Mouse (Mus musculus): Measurements from ENCODE around the gene Rnf135. TPM values are rescaled to one million over a fixed set of nuclear protein-coding genes. Genes with fewer than 3 reads are reported as not detected.
"Not testable (repeated sequence)": the region's sequence is repeated elsewhere in the genome, so short reads cannot be mapped to it uniquely, and the experiment has no call there.

Rnf135 gene
- polyA plus RNA-seq, 1 experiment = 2.1 TPM

DNA sequence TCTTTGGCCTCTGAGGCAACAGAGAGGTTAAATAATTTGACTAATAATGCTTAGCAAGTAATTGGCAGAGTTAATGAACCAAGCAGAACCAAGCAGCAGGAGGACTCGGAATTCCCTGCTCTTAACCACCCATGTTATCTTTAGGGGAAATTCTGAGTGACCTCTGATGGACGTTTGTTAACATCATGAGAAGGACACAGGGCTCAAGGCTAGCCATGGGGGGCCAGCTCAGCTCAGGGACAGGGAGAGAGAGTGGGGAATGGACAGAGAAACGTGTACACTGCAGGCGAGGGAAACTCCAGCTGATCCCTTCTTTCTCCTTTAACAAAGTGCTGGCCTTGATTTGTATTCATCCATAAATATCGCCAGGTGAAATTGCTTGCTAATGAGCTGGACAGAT is 21.3 kb downstream of the Rnf135 start:
- TF ChIP-seq POLR2A (IDR thresholded peaks at IDR 0.05; ENCODE audit: borderline replicate concordance, extremely low read depth, insufficient read depth, insufficient read length, poor library complexity, severe bottlenecking) (no peak), CTCF (IDR thresholded peaks at IDR 0.05; ENCODE audit: borderline replicate concordance, extremely low read depth, insufficient read depth, insufficient read length) (no peak)
- no peak for DNase-seq (ENCODE audit: low read depth)

GRCm38 (mm10) chr11:80208465-80208859 is 24.8 kb downstream of the Rnf135 start:
- TF ChIP-seq CTCF (IDR thresholded peaks at IDR 0.05; ENCODE audit: borderline replicate concordance, extremely low read depth, insufficient read depth, insufficient read length) = no peak
- no peak for TF ChIP-seq POLR2A (IDR thresholded peaks at IDR 0.05; ENCODE audit: borderline replicate concordance, extremely low read depth, insufficient read depth, insufficient read length, poor library complexity, severe bottlenecking)
- no peak for DNase-seq (ENCODE audit: low read depth)

DNA sequence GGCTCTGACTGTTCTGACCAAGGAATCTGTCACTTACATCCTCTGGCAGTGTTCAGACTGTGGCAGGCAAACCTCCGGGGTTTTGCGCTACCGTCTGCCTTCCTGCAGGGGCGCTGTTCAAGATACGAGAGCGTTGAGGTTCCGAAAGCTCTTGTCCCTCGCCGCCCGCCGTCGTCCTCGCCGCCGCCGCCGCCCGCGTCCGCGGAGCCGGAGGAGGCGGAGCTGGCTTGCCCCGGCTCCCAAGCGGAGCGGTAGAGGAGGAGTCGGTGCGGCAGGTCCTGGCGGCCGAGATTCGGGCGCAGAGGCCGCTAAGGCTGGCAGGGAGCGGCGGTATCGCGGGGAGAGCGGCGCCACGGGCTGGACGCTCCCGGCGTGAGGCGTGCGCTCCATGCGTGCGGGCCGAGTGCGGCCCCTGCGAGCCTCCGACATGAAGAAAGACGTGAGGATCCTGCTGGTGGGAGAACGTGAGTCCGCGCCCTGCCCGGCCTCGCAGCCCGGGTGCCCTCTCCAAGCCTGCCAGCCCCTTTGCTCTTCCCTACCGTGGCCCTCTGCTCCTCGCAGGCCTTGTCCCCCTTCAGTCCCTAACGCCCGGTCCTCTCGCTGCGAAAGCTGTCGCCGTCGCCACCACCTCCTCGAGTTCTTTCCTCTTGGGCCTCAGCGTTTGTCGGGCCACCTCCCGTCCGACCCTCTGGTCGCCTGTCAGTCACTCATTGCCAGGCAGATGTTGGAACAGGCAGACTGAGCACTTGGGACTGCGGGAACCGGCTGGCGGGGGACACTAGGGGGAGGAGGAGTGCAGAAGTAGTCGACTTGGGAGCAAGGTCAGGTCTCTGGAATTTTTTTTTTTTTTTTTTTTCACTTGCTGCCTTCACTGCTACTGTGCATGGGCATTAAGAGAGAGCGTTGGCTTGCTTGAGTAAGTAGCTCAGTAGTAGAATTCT is 25.5 kb downstream of the Rnf135 start, which contains the start of gene Rhot1:
Rhot1 (plus strand) TSS at position 160 of the 941 bp plus-strand sequence.
- TF ChIP-seq CTCF (IDR thresholded peaks at IDR 0.05; ENCODE audit: borderline replicate concordance, extremely low read depth, insufficient read depth, insufficient read length) (peak; percentile 92), POLR2A (IDR thresholded peaks at IDR 0.05; ENCODE audit: borderline replicate concordance, extremely low read depth, insufficient read depth, insufficient read length, poor library complexity, severe bottlenecking) (peak; percentile 95)
- DNase-seq (ENCODE audit: low read depth) = peak; percentile 98

DNA sequence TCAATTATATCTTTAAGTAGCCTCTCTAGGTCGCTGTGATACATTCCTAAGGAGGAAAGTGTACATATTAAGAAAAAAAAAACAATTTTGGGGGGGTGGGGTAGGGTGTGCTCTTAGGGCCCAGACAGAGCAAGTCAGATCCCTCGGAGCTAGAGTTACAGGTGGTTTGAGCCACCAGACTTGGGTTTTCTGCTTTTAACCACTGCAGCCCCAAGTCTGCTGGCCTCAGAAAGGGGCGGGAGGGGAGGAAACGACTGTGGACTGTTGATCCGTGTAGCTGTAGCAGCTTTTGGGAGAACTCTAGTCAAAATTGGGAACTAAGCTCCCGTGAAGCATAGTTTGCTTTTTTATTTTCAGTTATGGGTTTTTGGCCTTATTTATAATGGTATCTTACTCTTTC is 26.7 kb downstream of the Rnf135 start:
- DNase-seq (ENCODE audit: low read depth) = no peak
- TF ChIP-seq CTCF (IDR thresholded peaks at IDR 0.05; ENCODE audit: borderline replicate concordance, extremely low read depth, insufficient read depth, insufficient read length) (no peak), POLR2A (IDR thresholded peaks at IDR 0.05; ENCODE audit: borderline replicate concordance, extremely low read depth, insufficient read depth, insufficient read length, poor library complexity, severe bottlenecking) (no peak)

DNA sequence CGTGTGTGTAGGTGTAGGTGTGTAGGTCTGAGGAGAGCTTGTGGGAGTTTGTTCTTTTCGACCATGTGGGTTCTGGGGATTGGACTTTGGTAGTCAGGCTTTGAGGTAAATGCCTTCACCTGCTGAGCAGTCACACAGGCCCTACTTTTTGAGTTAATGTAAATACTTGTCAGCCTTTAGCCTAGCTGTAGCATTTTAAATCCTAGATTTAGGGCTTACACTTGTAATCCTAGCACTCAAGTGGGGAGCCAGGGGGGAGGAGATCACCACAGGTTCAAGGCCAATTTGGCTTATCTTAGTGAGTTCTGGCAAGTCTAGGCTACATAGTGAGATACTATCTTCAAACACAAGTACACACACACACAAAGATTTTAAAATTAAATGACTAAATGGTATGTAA is 28.6 kb downstream of the Rnf135 start:
- no peak for DNase-seq (ENCODE audit: low read depth)
- TF ChIP-seq POLR2A (IDR thresholded peaks at IDR 0.05; ENCODE audit: borderline replicate concordance, extremely low read depth, insufficient read depth, insufficient read length, poor library complexity, severe bottlenecking) (no peak), CTCF (IDR thresholded peaks at IDR 0.05; ENCODE audit: borderline replicate concordance, extremely low read depth, insufficient read depth, insufficient read length) (no peak)

DNA sequence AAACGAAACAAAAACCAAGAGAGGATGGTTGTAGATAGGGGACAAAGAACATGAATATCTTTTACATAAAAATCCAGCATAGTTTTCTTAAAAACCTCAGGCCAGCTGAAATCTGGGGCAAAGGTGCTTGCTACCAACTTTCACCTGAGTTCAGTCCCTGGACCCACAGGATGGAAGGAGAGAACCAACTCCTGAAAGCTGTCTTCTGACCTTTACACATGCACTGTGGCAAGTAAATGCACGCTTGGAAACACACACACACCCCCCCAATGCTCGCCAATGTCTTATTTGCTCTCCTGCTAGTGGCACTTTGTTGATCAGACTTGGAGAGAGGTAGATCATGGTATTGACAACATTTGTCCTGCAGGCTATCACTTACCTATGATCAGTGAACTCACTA is 31.6 kb downstream of the Rnf135 start:
- DNase-seq (ENCODE audit: low read depth) = no peak
- TF ChIP-seq POLR2A (IDR thresholded peaks at IDR 0.05; ENCODE audit: borderline replicate concordance, extremely low read depth, insufficient read depth, insufficient read length, poor library complexity, severe bottlenecking) = no peak
- TF ChIP-seq CTCF (IDR thresholded peaks at IDR 0.05; ENCODE audit: borderline replicate concordance, extremely low read depth, insufficient read depth, insufficient read length) = no peak

GRCm38 (mm10) chr11:80218657-80219293 is 35.1 kb downstream of the Rnf135 start:
- TF ChIP-seq CTCF (IDR thresholded peaks at IDR 0.05; ENCODE audit: borderline replicate concordance, extremely low read depth, insufficient read depth, insufficient read length) (no peak), POLR2A (IDR thresholded peaks at IDR 0.05; ENCODE audit: borderline replicate concordance, extremely low read depth, insufficient read depth, insufficient read length, poor library complexity, severe bottlenecking) (no peak)
- DNase-seq (ENCODE audit: low read depth) = no peak

DNA sequence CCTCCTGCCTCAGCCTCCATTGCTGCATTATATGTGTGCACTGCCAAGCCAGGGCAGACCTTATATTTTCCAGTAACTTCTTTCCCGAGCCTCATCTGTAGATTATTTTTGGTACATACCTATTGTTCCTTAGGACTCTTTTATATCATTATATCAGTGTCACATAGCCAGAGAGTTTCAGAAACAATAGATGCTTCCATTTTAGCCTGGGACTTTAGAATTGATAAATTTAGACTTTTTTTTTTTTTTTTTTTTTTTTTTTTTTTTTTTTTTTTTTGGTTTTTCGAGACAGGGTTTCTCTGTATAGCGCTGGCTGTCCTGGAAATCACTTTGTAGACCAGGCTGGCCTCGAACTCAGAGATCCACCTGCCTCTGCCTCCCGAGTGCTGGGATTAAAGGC is 46.4 kb downstream of the Rnf135 start:
- DNase-seq (ENCODE audit: low read depth) = not testable (repeated sequence)

DNA sequence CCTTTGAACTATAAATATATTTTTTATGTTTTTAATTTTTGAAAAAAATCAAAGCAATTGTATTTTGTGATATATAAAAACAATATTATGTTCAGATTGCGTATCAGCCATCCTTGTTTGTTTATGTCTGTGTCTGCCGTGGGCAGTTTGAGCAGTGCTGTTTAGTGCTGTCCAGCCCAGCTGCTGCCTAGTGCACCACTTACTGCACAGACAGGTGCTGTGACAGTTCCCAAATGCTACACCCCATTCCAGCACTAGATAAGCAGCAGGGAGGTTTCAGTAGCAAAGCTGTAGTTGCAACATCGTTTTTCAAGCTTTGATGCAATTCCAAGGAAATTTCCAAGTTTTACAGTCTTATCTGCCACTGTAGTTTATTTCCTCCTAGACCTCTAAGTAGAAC is 53.6 kb downstream of the Rnf135 start:
- DNase-seq (ENCODE audit: low read depth) = no peak
- TF ChIP-seq CTCF (IDR thresholded peaks at IDR 0.05; ENCODE audit: borderline replicate concordance, extremely low read depth, insufficient read depth, insufficient read length) (no peak), POLR2A (IDR thresholded peaks at IDR 0.05; ENCODE audit: borderline replicate concordance, extremely low read depth, insufficient read depth, insufficient read length, poor library complexity, severe bottlenecking) (no peak)

GRCm38 (mm10) chr11:80238306-80238705 is 54.7 kb downstream of the Rnf135 start:
- TF ChIP-seq POLR2A (IDR thresholded peaks at IDR 0.05; ENCODE audit: borderline replicate concordance, extremely low read depth, insufficient read depth, insufficient read length, poor library complexity, severe bottlenecking) (no peak), CTCF (IDR thresholded peaks at IDR 0.05; ENCODE audit: borderline replicate concordance, extremely low read depth, insufficient read depth, insufficient read length) (no peak)
- no peak for DNase-seq (ENCODE audit: low read depth)

DNA sequence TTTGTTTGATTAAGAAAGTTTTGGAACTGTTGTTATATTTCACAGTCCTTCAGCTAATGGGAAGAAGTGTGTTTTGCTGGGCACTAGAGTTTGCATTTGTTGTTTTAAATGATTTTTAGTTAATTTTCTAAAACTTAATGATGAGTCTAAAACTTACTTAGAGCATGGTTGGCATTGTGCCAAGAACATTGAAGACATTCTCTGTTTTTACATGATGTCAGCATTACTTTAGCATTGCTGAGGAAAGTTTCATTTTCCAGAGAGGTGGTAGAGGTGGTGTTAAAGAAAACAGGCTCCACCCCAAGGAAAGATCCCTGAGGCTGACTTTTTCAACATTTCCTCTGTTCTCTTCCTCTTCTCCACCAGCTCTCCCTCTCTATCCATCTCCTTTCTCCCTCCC is 63.4 kb downstream of the Rnf135 start:
- no peak for DNase-seq (ENCODE audit: low read depth)
- no peak for TF ChIP-seq CTCF (IDR thresholded peaks at IDR 0.05; ENCODE audit: borderline replicate concordance, extremely low read depth, insufficient read depth, insufficient read length)
- no peak for TF ChIP-seq POLR2A (IDR thresholded peaks at IDR 0.05; ENCODE audit: borderline replicate concordance, extremely low read depth, insufficient read depth, insufficient read length, poor library complexity, severe bottlenecking)

GRCm38 (mm10) chr11:80248531-80248930 is 64.9 kb downstream of the Rnf135 start:
- DNase-seq (ENCODE audit: low read depth) = no peak
- TF ChIP-seq POLR2A (IDR thresholded peaks at IDR 0.05; ENCODE audit: borderline replicate concordance, extremely low read depth, insufficient read depth, insufficient read length, poor library complexity, severe bottlenecking) (no peak), CTCF (IDR thresholded peaks at IDR 0.05; ENCODE audit: borderline replicate concordance, extremely low read depth, insufficient read depth, insufficient read length) (no peak)

Other genes starting within 250 kb of the Rnf135 start
- gene Utp6, start 221.5 kb upstream of the Rnf135 start, polyA plus RNA-seq (2012; rRNA removed) = 22.5 and 27.6 TPM in 2 replicates
- gene Suz12, start 190.7 kb upstream of the Rnf135 start, polyA plus RNA-seq (2012; rRNA removed) = 33.2 and 33.7 TPM in 2 replicates
- 12.4 and 13.5 TPM in 2 replicates for gene Crlf3, start 102.9 kb upstream of the Rnf135 start, polyA plus RNA-seq (2012; rRNA removed)
- 9.4 and 10.8 TPM in 2 replicates for gene Atad5, start 94.5 kb upstream of the Rnf135 start, polyA plus RNA-seq (2012; rRNA removed)
- 12.0 and 14.5 TPM in 2 replicates for gene Tefm, start 41.7 kb upstream of the Rnf135 start, polyA plus RNA-seq (2012; rRNA removed)
- gene Adap2, start 29.7 kb upstream of the Rnf135 start, polyA plus RNA-seq (2012; rRNA removed) = 1.2 and 3.1 TPM in 2 replicates
- gene Rhot1, start 25.2 kb downstream of the Rnf135 start, polyA plus RNA-seq (2012; rRNA removed) = 48.5 and 49.4 TPM in 2 replicates
- 19.6 and 23.4 TPM in 2 replicates for gene Rhbdl3, start 117.1 kb downstream of the Rnf135 start, polyA plus RNA-seq (2012; rRNA removed)
- gene 5730455P16Rik, start 194.2 kb downstream of the Rnf135 start, polyA plus RNA-seq (2012; rRNA removed) = 12.4 and 15.9 TPM in 2 replicates
- gene Zfp207, start 199.4 kb downstream of the Rnf135 start, polyA plus RNA-seq (2012; rRNA removed) = 259 and 273 TPM in 2 replicates
- gene Psmd11, start 244.8 kb downstream of the Rnf135 start, polyA plus RNA-seq (2012; rRNA removed) = 86.1 and 90.2 TPM in 2 replicates

All from brain, embryonic 14.5 days (tissue).